10 mouse cellular contexts compared by ENCODE assay signal in the genomic region with DNA sequence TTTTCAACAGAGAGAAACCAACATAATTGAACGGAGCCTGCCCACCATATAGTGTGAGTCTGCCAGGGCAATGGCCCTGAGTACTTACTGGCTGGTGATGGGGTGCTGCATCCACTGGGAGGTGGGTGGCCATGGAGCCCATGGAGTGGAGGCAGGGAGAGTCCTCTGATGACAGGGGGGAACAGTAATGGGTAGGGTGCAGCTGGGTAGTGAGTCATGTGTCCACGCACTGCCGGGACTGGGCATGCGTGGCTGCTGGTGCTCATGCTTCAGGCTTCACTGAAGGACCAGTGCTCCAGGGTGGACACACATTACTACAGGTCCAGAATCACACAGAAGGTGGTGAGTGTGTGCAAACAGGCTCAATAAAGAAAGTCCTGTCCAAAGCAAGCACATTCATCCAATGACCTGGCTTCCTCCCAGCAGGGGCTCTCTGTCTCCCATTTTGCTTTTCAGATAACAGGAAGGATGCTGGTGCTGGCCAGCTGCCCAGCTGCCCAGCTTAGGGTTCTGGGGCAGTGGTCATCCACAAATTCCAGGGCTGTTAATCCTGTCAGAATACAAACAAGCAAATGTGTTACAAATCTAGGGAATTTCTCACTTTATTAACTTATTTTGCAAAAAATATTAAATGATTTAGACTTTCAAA. TPM values are rescaled to one million over a fixed set of nuclear protein-coding genes. Genes with fewer than 3 reads are reported as not detected.
DNase-seq lines count a peak whose midpoint lies in the region; ATAC-seq and TF ChIP-seq lines count a peak whose summit lies in the region.
"Had no signal": no experiment of that assay in that cellular context is flagged by ENCODE, and none has a peak within 500 bp of the region (broad histone marks: within the 10 kb centered on the region; RNA-seq: fewer than 3 reads in every experiment).

A gene (minus strand): TSS at position 555 of the 649 bp plus-strand sequence.

- H3K27me3 ChIP-seq in forebrain, embryonic 10.5 days (ENCODE audit: poor library complexity, severe bottlenecking), result no peaks in the 10 kb centered on the region
- H3K27me3 ChIP-seq in forebrain, embryonic 13.5 days, result 0 out of 2 replicates have a peak, but pooled peaks cover 5% of the 10 kb centered on the region
- no peaks in the 10 kb centered on the region for H3K27me3 ChIP-seq in midbrain, embryonic 14.5 days (ENCODE audit: control insufficient read depth, insufficient read depth, low read length)
- no peaks in the 10 kb centered on the region for H3K27me3 ChIP-seq in midbrain, postnatal 0 days (ENCODE audit: insufficient read depth, low read length)
- no peaks in the 10 kb centered on the region for H3K27me3 ChIP-seq in neural tube, embryonic 15.5 days (replicated peaks)

- no peak for TF ChIP-seq CTCF in midbrain, postnatal 0 days (IDR thresholded peaks at IDR 0.05)

- H3K4me3 ChIP-seq in forebrain, embryonic 10.5 days, result no peak within 1 kb of the TSS
- no peak within 1 kb of the TSS for H3K4me3 ChIP-seq in forebrain, embryonic 13.5 days
- H3K4me3 ChIP-seq in midbrain, embryonic 14.5 days (replicated peaks; ENCODE audit: low read depth, low read length), result no peak within 1 kb of the TSS
- H3K4me3 ChIP-seq in midbrain, postnatal 0 days (ENCODE audit: low read depth, low read length), result no peak within 1 kb of the TSS
- no peak within 1 kb of the TSS for H3K4me3 ChIP-seq in neural tube, embryonic 15.5 days (replicated peaks)
- H3K4me3 ChIP-seq: myocyte had no signal

- intact Hi-C loops in heart, postnatal 25 days (cut with DNase I), result no loop called here

- 94% methylated on average over 4 of the region's 4 CpGs for WGBS in forebrain, embryonic 10.5 days
- 91% methylated on average over 4 of the region's 4 CpGs for WGBS in forebrain, embryonic 13.5 days
- 95% methylated on average over 4 of the region's 4 CpGs for WGBS in midbrain, embryonic 14.5 days
- WGBS in midbrain, postnatal 0 days, result 96% methylated on average over 4 of the region's 4 CpGs
- WGBS in neural tube, embryonic 15.5 days, result 91% methylated on average over 4 of the region's 4 CpGs

- no peaks in the 10 kb centered on the region for H3K36me3 ChIP-seq in forebrain, embryonic 10.5 days (replicated peaks)
- no peaks in the 10 kb centered on the region for H3K36me3 ChIP-seq in forebrain, embryonic 13.5 days (ENCODE audit: poor library complexity, severe bottlenecking)
- H3K36me3 ChIP-seq in midbrain, embryonic 14.5 days (ENCODE audit: control insufficient read depth, insufficient read depth, low read length), result no peaks in the 10 kb centered on the region
- no peaks in the 10 kb centered on the region for H3K36me3 ChIP-seq in midbrain, postnatal 0 days (ENCODE audit: insufficient read depth, low read length)
- H3K36me3 ChIP-seq in neural tube, embryonic 15.5 days, result no peaks in the 10 kb centered on the region

- no peak within 1 kb of the TSS for H3K4me2 ChIP-seq in forebrain, embryonic 13.5 days
- H3K4me2 ChIP-seq in midbrain, embryonic 14.5 days (ENCODE audit: low read length), result no peak within 1 kb of the TSS
- no peak within 1 kb of the TSS for H3K4me2 ChIP-seq in midbrain, postnatal 0 days (ENCODE audit: low read depth, low read length, poor library complexity, severe bottlenecking)
- H3K4me2 ChIP-seq in neural tube, embryonic 15.5 days, result no peak within 1 kb of the TSS

- no peak within 1 kb of the TSS for H3K27ac ChIP-seq in forebrain, embryonic 10.5 days
- H3K27ac ChIP-seq in forebrain, embryonic 13.5 days, result no peak within 1 kb of the TSS
- H3K27ac ChIP-seq in midbrain, embryonic 14.5 days (replicated peaks; ENCODE audit: low read depth, low read length), result no peak within 1 kb of the TSS
- no peak within 1 kb of the TSS for H3K27ac ChIP-seq in midbrain, postnatal 0 days (ENCODE audit: low read depth, low read length)
- H3K27ac ChIP-seq in neural tube, embryonic 15.5 days (replicated peaks), result no peak within 1 kb of the TSS

- no peaks in the 10 kb centered on the region for H3K9me3 ChIP-seq in forebrain, embryonic 10.5 days
- no peaks in the 10 kb centered on the region for H3K9me3 ChIP-seq in forebrain, embryonic 13.5 days (replicated peaks)
- no peaks in the 10 kb centered on the region for H3K9me3 ChIP-seq in midbrain, embryonic 14.5 days (ENCODE audit: control insufficient read depth, low read length)
- H3K9me3 ChIP-seq in midbrain, postnatal 0 days (ENCODE audit: low read length), result no peaks in the 10 kb centered on the region
- no peaks in the 10 kb centered on the region for H3K9me3 ChIP-seq in neural tube, embryonic 15.5 days (replicated peaks)

- no peak for DNase-seq in forebrain, embryonic 10.5 days (ENCODE audit: extremely low spot score, low spot score)
- DNase-seq in midbrain, embryonic 14.5 days, result no peak
- DNase-seq in midbrain, postnatal 0 days (ENCODE audit: low spot score), result no peak
- no peak for DNase-seq in heart, postnatal 25 days (ENCODE audit: low spot score)
- no peak for DNase-seq in yolk sac, embryonic 10.5 days (ENCODE audit: low spot score)
- DNase-seq: B cell, adult 2 months had no signal

- no peak within 1 kb of the TSS for H3K9ac ChIP-seq in forebrain, embryonic 13.5 days
- H3K9ac ChIP-seq in midbrain, embryonic 14.5 days (replicated peaks; ENCODE audit: low read length), result no peak within 1 kb of the TSS
- no peak within 1 kb of the TSS for H3K9ac ChIP-seq in midbrain, postnatal 0 days (replicated peaks; ENCODE audit: low read length, poor library complexity, severe bottlenecking)
- H3K9ac ChIP-seq in neural tube, embryonic 15.5 days (replicated peaks), result no peak within 1 kb of the TSS

- peaks cover 23% of the 10 kb centered on the region for H3K4me1 ChIP-seq in forebrain, embryonic 10.5 days
- H3K4me1 ChIP-seq in forebrain, embryonic 13.5 days, result peaks cover 16% of the 10 kb centered on the region
- 0 out of 2 replicates have a peak, but pooled peaks cover 5% of the 10 kb centered on the region for H3K4me1 ChIP-seq in midbrain, embryonic 14.5 days (ENCODE audit: control insufficient read depth, insufficient read depth, low read length)
- peaks cover 6% of the 10 kb centered on the region; the same call in 1 of the 2 replicates for H3K4me1 ChIP-seq in midbrain, postnatal 0 days (ENCODE audit: insufficient read depth, low read length)
- peaks cover 4% of the 10 kb centered on the region; the same call in 1 of the 2 replicates for H3K4me1 ChIP-seq in neural tube, embryonic 15.5 days

- ATAC-seq in forebrain, embryonic 13.5 days, result no peak
- ATAC-seq in midbrain, embryonic 14.5 days (ENCODE audit: low FRiP score, low TSS enrichment), result 0 out of 2 replicates have a peak, but pooled peaks have one; percentile 21
- no peak for ATAC-seq in midbrain, postnatal 0 days (ENCODE audit: low FRiP score)
- no peak for ATAC-seq in neural tube, embryonic 15.5 days (ENCODE audit: low FRiP score)
- no peak for ATAC-seq in activated CD4-positive, CD25-positive, alpha-beta regulatory T cell, adult 4 months

RNA-seq across cellular contexts. Expression of the gene that starts here (rescaled TPM):
- polyA plus RNA-seq in forebrain, embryonic 10.5 days (2016; fragmentation: Nextera tagmentation; extraction: Ambion mirVana), result 16.8 and 21.1 TPM in 2 replicates
- polyA plus RNA-seq in forebrain, embryonic 13.5 days (2015; fragmentation: Nextera tagmentation; extraction: Ambion mirVana), result 6.1 and 9.6 TPM in 2 replicates
- polyA plus RNA-seq in midbrain, embryonic 14.5 days (2014; fragmentation: Nextera tagmentation; extraction: Ambion mirVana), result 4.7 and 8.4 TPM in 2 replicates
- total RNA-seq in midbrain, postnatal 0 days (2014; rRNA removed), result 13.3 and 16.7 TPM in 2 replicates
- 4.4 and 5.3 TPM in 2 replicates for polyA plus RNA-seq in midbrain, postnatal 0 days (2015; fragmentation: Nextera tagmentation; extraction: Ambion mirVana)
- 10 to 100 TPM; 18.7 to 18.8 TPM for total RNA-seq in heart, postnatal 25 days (2021)
- 25.2 and 25.6 TPM in 2 replicates for polyA plus RNA-seq in neural tube, embryonic 15.5 days (2015; fragmentation: Nextera tagmentation; extraction: Ambion mirVana)
- not detected for polyA plus RNA-seq in activated CD4-positive, CD25-positive, alpha-beta regulatory T cell, adult 4 months (2017; shearing (Covaris generic))
